Mouse (Mus musculus) spleen, postnatal 4 days (tissue): Measurements from ENCODE around the gene Hadhb.
"Not testable (repeated sequence)": the region's sequence is repeated elsewhere in the genome, so short reads cannot be mapped to it uniquely, and the experiment has no call there.

Experiments
- DNase-seq, 2 experiments: peaks; one replicate each; pipeline ENCODE4 v3.0.0; 2022; ENCODE audit warnings: low spot score in 2 of 2

Gene Hadhb

GRCm38 (mm10) chr5:30172931-30173692 is 18.1 kb downstream of the Hadhb start:
- no peak for DNase-seq

- no peak for DNase-seq
Measured at GRCm38 (mm10) chr5:30175811-30176210, 20.8 kb downstream of the Hadhb start.

GRCm38 (mm10) chr5:30187687-30188485 is 32.8 kb downstream of the Hadhb start:
- DNase-seq, result no peak

GRCm38 (mm10) chr5:30192452-30192851 is 37.4 kb downstream of the Hadhb start:
- DNase-seq, result no peak

GRCm38 (mm10) chr5:30195340-30195739 is 40.3 kb downstream of the Hadhb start:
- DNase-seq, result no peak

- no peak for DNase-seq
Measured at GRCm38 (mm10) chr5:30198257-30198656, 43.2 kb downstream of the Hadhb start.

- DNase-seq, result no peak
Measured at GRCm38 (mm10) chr5:30201521-30201920, 46.5 kb downstream of the Hadhb start.

- no peak for DNase-seq
Measured at GRCm38 (mm10) chr5:30202221-30202620, 47.2 kb downstream of the Hadhb start.

GRCm38 (mm10) chr5:30203216-30203885 is 48.3 kb downstream of the Hadhb start:
- DNase-seq, result no peak

GRCm38 (mm10) chr5:30204441-30204840 is 49.4 kb downstream of the Hadhb start:
- DNase-seq, result no peak

- no peak for DNase-seq
Measured at GRCm38 (mm10) chr5:30205034-30205433, 50.0 kb downstream of the Hadhb start.

- no peak for DNase-seq
Measured at GRCm38 (mm10) chr5:30205493-30205892, 50.4 kb downstream of the Hadhb start, which contains the start of gene Adgrf3. TSS of gene Adgrf3 (minus strand) at chr5:30205722.

- peak; percentile 40 to 59 for DNase-seq
Measured at GRCm38 (mm10) chr5:30207276-30207675, 52.2 kb downstream of the Hadhb start.

GRCm38 (mm10) chr5:30210758-30211157 is 55.7 kb downstream of the Hadhb start:
- DNase-seq, result not testable (repeated sequence)

GRCm38 (mm10) chr5:30214889-30215288 is 59.8 kb downstream of the Hadhb start:
- DNase-seq, result peak; percentile 33 to 65

- no peak for DNase-seq
Measured at GRCm38 (mm10) chr5:30215970-30216369, 60.9 kb downstream of the Hadhb start.

GRCm38 (mm10) chr5:30219715-30220114 is 64.7 kb downstream of the Hadhb start:
- no peak for DNase-seq

- DNase-seq, result no peak
Measured at GRCm38 (mm10) chr5:30220666-30221065, 65.6 kb downstream of the Hadhb start.

GRCm38 (mm10) chr5:30222681-30223080 is 67.6 kb downstream of the Hadhb start:
- no peak for DNase-seq

GRCm38 (mm10) chr5:30230901-30231300 is 75.9 kb downstream of the Hadhb start:
- DNase-seq, result peak in 1 of 2 experiments; percentile 40

GRCm38 (mm10) chr5:30231891-30232270 is 76.8 kb downstream of the Hadhb start:
- DNase-seq, result no peak

GRCm38 (mm10) chr5:30232271-30232971 is 77.4 kb downstream of the Hadhb start, which contains the start of gene Selenoi:
TSS of gene Selenoi (plus strand) at chr5:30232581.
- peak; percentile 98 to 99 for DNase-seq
